Mouse (Mus musculus) urinary bladder, adult 18-20 months (tissue): ENCODE results near the gene Rfx3.
A peak's percentile ranks its signal among the peaks of the same experiment; 100 is the strongest.

Experiments
- DNase-seq, 2 experiments: peaks; one replicate each; pipeline ENCODE4 v3.0.0; 2022; ENCODE audit warnings: low spot score in 2 of 2, mixed read lengths in 2 of 2

Gene Rfx3

GRCm38 (mm10) chr19:28010471-28011395 lies at the start of gene Rfx3:
Gene Rfx3, minus strand, starts transcription at chr19:28011166.
- DNase-seq, result peak in 1 of 2 experiments; percentile 44

- no peak for DNase-seq
Measured at GRCm38 (mm10) chr19:28052058-28052457, 41.1 kb upstream of the Rfx3 start.

- no peak for DNase-seq
Measured at GRCm38 (mm10) chr19:28051571-28051970, 40.6 kb upstream of the Rfx3 start.

- no peak for DNase-seq
Measured at GRCm38 (mm10) chr19:28049280-28049679, 38.3 kb upstream of the Rfx3 start.

GRCm38 (mm10) chr19:28046806-28047205 lies 35.8 kb upstream of the Rfx3 start:
- no peak for DNase-seq

GRCm38 (mm10) chr19:28044950-28045349 lies 34.0 kb upstream of the Rfx3 start:
- DNase-seq, result no peak

- peak; percentile 46 to 84 for DNase-seq
Measured at GRCm38 (mm10) chr19:28011718-28012499, 943 bp upstream of the Rfx3 start.

- peak; percentile 75 to 84 for DNase-seq
Measured at GRCm38 (mm10) chr19:28011396-28011717, 391 bp upstream of the Rfx3 start.

GRCm38 (mm10) chr19:28009587-28010281 lies 1.2 kb downstream of the Rfx3 start:
- no peak for DNase-seq

GRCm38 (mm10) chr19:28004190-28004589 lies 6.8 kb downstream of the Rfx3 start:
- DNase-seq, result no peak

GRCm38 (mm10) chr19:28003474-28003873 lies 7.5 kb downstream of the Rfx3 start:
- DNase-seq, result no peak

- DNase-seq, result no peak
Measured at GRCm38 (mm10) chr19:28002708-28003107, 8.3 kb downstream of the Rfx3 start.

- no peak for DNase-seq
Measured at GRCm38 (mm10) chr19:27992800-27993199, 18.2 kb downstream of the Rfx3 start.

- no peak for DNase-seq
Measured at GRCm38 (mm10) chr19:27988746-27989145, 22.2 kb downstream of the Rfx3 start.

- no peak for DNase-seq
Measured at GRCm38 (mm10) chr19:27967590-27967989, 43.4 kb downstream of the Rfx3 start.

GRCm38 (mm10) chr19:27961271-27961670 lies 49.7 kb downstream of the Rfx3 start:
- DNase-seq, result no peak

- no peak for DNase-seq
Measured at GRCm38 (mm10) chr19:27935453-27935852, 75.5 kb downstream of the Rfx3 start.

- DNase-seq, result no peak
Measured at GRCm38 (mm10) chr19:27931136-27931535, 79.8 kb downstream of the Rfx3 start.

- DNase-seq, result no peak
Measured at GRCm38 (mm10) chr19:27926378-27926777, 84.6 kb downstream of the Rfx3 start.

- DNase-seq, result no peak
Measured at GRCm38 (mm10) chr19:27919040-27919439, 91.9 kb downstream of the Rfx3 start.

- no peak for DNase-seq
Measured at GRCm38 (mm10) chr19:27916446-27916845, 94.5 kb downstream of the Rfx3 start.

- no peak for DNase-seq
Measured at GRCm38 (mm10) chr19:27906976-27907375, 104.0 kb downstream of the Rfx3 start.
